Mouse (Mus musculus): ENCODE measurements around the gene Rnf151. TPM values are rescaled to one million over a fixed set of nuclear protein-coding genes. Genes with fewer than 3 reads are reported as not detected.
"Not testable (repeated sequence)": the region's sequence is repeated elsewhere in the genome, so short reads cannot be mapped to it uniquely, and the experiment has no call there.

Gene Rnf151
- polyA plus RNA-seq, 1 experiment from 2014 or later = not detected

GRCm38 (mm10) chr17:24676187-24676586 is 41.7 kb downstream of the Rnf151 start:
- Histone ChIP-seq H3K4me3 (ENCODE audit: low read depth, low read length) (no peak overlapping the region), H3K36me3 (replicated peaks; ENCODE audit: insufficient read depth, low read length) (peaks cover 45% of the 10 kb centered on the region), H3K4me1 (ENCODE audit: insufficient read depth) (peaks cover 23% of the 10 kb centered on the region), H3K27ac (ENCODE audit: low read depth) (no peak overlapping the region), H3K27me3 (ENCODE audit: insufficient read depth, low read length) (no peaks in the 10 kb centered on the region), H3K9ac (replicated peaks) (no peak overlapping the region), H3K4me2 (ENCODE audit: low read depth, low read length) (no peak overlapping the region), H3K9me3 (ENCODE audit: low read length) (no peaks in the 10 kb centered on the region)
- DNase-seq = peak; percentile 84
- peak; percentile 33 for ATAC-seq
- TF ChIP-seq CTCF (IDR thresholded peaks at IDR 0.05; ENCODE audit: low read depth) = peak; percentile 87
- TF ChIP-seq EP300 (IDR thresholded peaks at IDR 0.05; ENCODE audit: low read depth) = no peak
- 68% methylated on average over 2 of the region's 2 CpGs for WGBS (ENCODE audit: insufficient replicate concordance)

- Histone ChIP-seq H3K9me3 (ENCODE audit: low read length) (no peaks in the 10 kb centered on the region), H3K4me3 (ENCODE audit: low read depth, low read length) (no peak overlapping the region), H3K36me3 (replicated peaks; ENCODE audit: insufficient read depth, low read length) (peaks cover 28% of the 10 kb centered on the region), H3K27ac (ENCODE audit: low read depth) (no peak overlapping the region), H3K27me3 (ENCODE audit: insufficient read depth, low read length) (no peaks in the 10 kb centered on the region), H3K4me2 (ENCODE audit: low read depth, low read length) (no peak overlapping the region), H3K9ac (replicated peaks) (no peak overlapping the region), H3K4me1 (ENCODE audit: insufficient read depth) (peaks cover 34% of the 10 kb centered on the region)
- WGBS (ENCODE audit: insufficient replicate concordance) = 55% methylated on average over 7 of the region's 7 CpGs
- DNase-seq (no peak), ATAC-seq (no peak)
- TF ChIP-seq CTCF (IDR thresholded peaks at IDR 0.05; ENCODE audit: low read depth) (no peak), EP300 (IDR thresholded peaks at IDR 0.05; ENCODE audit: low read depth) (no peak)
Observed at GRCm38 (mm10) chr17:24674277-24674676, 43.6 kb downstream of the Rnf151 start.

- ATAC-seq (peak; percentile 40), DNase-seq (peak; percentile 75)
- TF ChIP-seq CTCF (IDR thresholded peaks at IDR 0.05; ENCODE audit: low read depth) = no peak
- TF ChIP-seq EP300 (IDR thresholded peaks at IDR 0.05; ENCODE audit: low read depth) = no peak
- H3K27ac ChIP-seq (ENCODE audit: low read depth) = peak overlapping the region; percentile 31; the same call in 1 of the 2 replicates
- H3K9me3 ChIP-seq (ENCODE audit: low read length) = no peaks in the 10 kb centered on the region
- 10% methylated on average over 5 of the region's 5 CpGs for whole genome bisulfite sequencing (ENCODE audit: insufficient replicate concordance)
- H3K4me3 ChIP-seq (ENCODE audit: low read depth, low read length) = no peak overlapping the region
- H3K27me3 ChIP-seq (ENCODE audit: insufficient read depth, low read length) = no peaks in the 10 kb centered on the region
- peak overlapping the region; percentile 98 for H3K4me2 ChIP-seq (ENCODE audit: low read depth, low read length)
- H3K9ac ChIP-seq (replicated peaks) = no peak overlapping the region; the same call in 1 of the 2 replicates
- H3K4me1 ChIP-seq (ENCODE audit: insufficient read depth) = peaks cover 40% of the 10 kb centered on the region
- peaks cover 7% of the 10 kb centered on the region for H3K36me3 ChIP-seq (replicated peaks; ENCODE audit: insufficient read depth, low read length)
Observed at GRCm38 (mm10) chr17:24672141-24672540, 45.7 kb downstream of the Rnf151 start.

GRCm38 (mm10) chr17:24671346-24671745 is 46.5 kb downstream of the Rnf151 start:
- ATAC-seq (no peak), DNase-seq (no peak)
- no peaks in the 10 kb centered on the region for H3K9me3 ChIP-seq (ENCODE audit: low read length)
- no peaks in the 10 kb centered on the region for H3K27me3 ChIP-seq (ENCODE audit: insufficient read depth, low read length)
- peak overlapping the region; percentile 98 for H3K4me2 ChIP-seq (ENCODE audit: low read depth, low read length)
- H3K27ac ChIP-seq (ENCODE audit: low read depth) = peak overlapping the region; percentile 31; the same call in 1 of the 2 replicates
- 54% methylated on average over 5 of the region's 5 CpGs for WGBS (ENCODE audit: insufficient replicate concordance)
- H3K36me3 ChIP-seq (replicated peaks; ENCODE audit: insufficient read depth, low read length) = no peaks in the 10 kb centered on the region
- peaks cover 40% of the 10 kb centered on the region for H3K4me1 ChIP-seq (ENCODE audit: insufficient read depth)
- peak overlapping the region; percentile 99; the same call in 1 of the 2 replicates for H3K9ac ChIP-seq (replicated peaks)
- H3K4me3 ChIP-seq (ENCODE audit: low read depth, low read length) = no peak overlapping the region
- TF ChIP-seq CTCF (IDR thresholded peaks at IDR 0.05; ENCODE audit: low read depth) (no peak), EP300 (IDR thresholded peaks at IDR 0.05; ENCODE audit: low read depth) (no peak)

GRCm38 (mm10) chr17:24670246-24670844 is 47.5 kb downstream of the Rnf151 start:
- TF ChIP-seq EP300 (IDR thresholded peaks at IDR 0.05; ENCODE audit: low read depth) = no peak
- no peak for TF ChIP-seq CTCF (IDR thresholded peaks at IDR 0.05; ENCODE audit: low read depth)
- Histone ChIP-seq H3K36me3 (replicated peaks; ENCODE audit: insufficient read depth, low read length) (no peaks in the 10 kb centered on the region), H3K27me3 (ENCODE audit: insufficient read depth, low read length) (no peaks in the 10 kb centered on the region), H3K9ac (replicated peaks) (peak overlapping the region; percentile 99), H3K27ac (ENCODE audit: low read depth) (peak overlapping the region; percentile 95), H3K4me3 (ENCODE audit: low read depth, low read length) (peak overlapping the region; percentile 100), H3K4me2 (ENCODE audit: low read depth, low read length) (peak overlapping the region; percentile 98), H3K4me1 (ENCODE audit: insufficient read depth) (peaks cover 40% of the 10 kb centered on the region), H3K9me3 (ENCODE audit: low read length) (no peaks in the 10 kb centered on the region)
- 5% methylated on average over 8 of the region's 8 CpGs for WGBS (ENCODE audit: insufficient replicate concordance)
- ATAC-seq = no peak
- DNase-seq = no peak

GRCm38 (mm10) chr17:24669545-24670245 is 48.2 kb downstream of the Rnf151 start, which contains the start of gene Zfp598:
Gene Zfp598, plus strand, starts transcription at chr17:24669687.
- Histone ChIP-seq H3K4me2 (ENCODE audit: low read depth, low read length) (peak within 1 kb of the TSS; percentile 98), H3K27ac (ENCODE audit: low read depth) (peak within 1 kb of the TSS; percentile 95), H3K36me3 (replicated peaks; ENCODE audit: insufficient read depth, low read length) (no peaks in the 10 kb centered on the region), H3K4me3 (ENCODE audit: low read depth, low read length) (peak within 1 kb of the TSS; percentile 100), H3K4me1 (ENCODE audit: insufficient read depth) (peaks cover 40% of the 10 kb centered on the region), H3K27me3 (ENCODE audit: insufficient read depth, low read length) (no peaks in the 10 kb centered on the region), H3K9ac (replicated peaks) (peak within 1 kb of the TSS; percentile 99), H3K9me3 (ENCODE audit: low read length) (no peaks in the 10 kb centered on the region)
- ATAC-seq = peak; percentile 93
- TF ChIP-seq CTCF (IDR thresholded peaks at IDR 0.05; ENCODE audit: low read depth) (peak; percentile 47), EP300 (IDR thresholded peaks at IDR 0.05; ENCODE audit: low read depth) (no peak)
- WGBS (ENCODE audit: insufficient replicate concordance) = 0% methylated on average over 52 of the region's 80 CpGs
- peak; percentile 97 for DNase-seq

GRCm38 (mm10) chr17:24669214-24669544 is 48.7 kb downstream of the Rnf151 start:
- peak overlapping the region; percentile 98 for H3K4me2 ChIP-seq (ENCODE audit: low read depth, low read length)
- peak overlapping the region; percentile 95 for H3K27ac ChIP-seq (ENCODE audit: low read depth)
- peak; percentile 4 for ATAC-seq
- H3K9ac ChIP-seq (replicated peaks) = peak overlapping the region; percentile 99
- H3K4me1 ChIP-seq (ENCODE audit: insufficient read depth) = peaks cover 37% of the 10 kb centered on the region
- WGBS (ENCODE audit: insufficient replicate concordance) = 6% methylated on average over 15 of the region's 15 CpGs
- H3K27me3 ChIP-seq (ENCODE audit: insufficient read depth, low read length); H3K9me3 ChIP-seq (ENCODE audit: low read length); H3K36me3 ChIP-seq (replicated peaks; ENCODE audit: insufficient read depth, low read length); DNase-seq: not testable (repeated sequence)
- peak overlapping the region; percentile 100 for H3K4me3 ChIP-seq (ENCODE audit: low read depth, low read length)

Data from liver, postnatal 0 days (tissue).